Mouse (Mus musculus) E14TG2a.4 (cell line): ENCODE results near the gene Sh2d1b1.

Experiments used
- CTCF ChIP-seq: conservative IDR thresholded peaks from 2 replicates; pipeline ENCODE4 v1.5.1; 2014; ENCODE audit warnings: low read length
- NANOG ChIP-seq: IDR thresholded peaks from 2 replicates; pipeline ENCODE4 v1.6.1; 2014; ENCODE audit warnings: borderline replicate concordance, low read length, mixed read lengths
- POU5F1 ChIP-seq: IDR thresholded peaks from 2 replicates; pipeline ENCODE4 v1.6.1; 2014; ENCODE audit warnings: low read length, borderline replicate concordance

- TF ChIP-seq CTCF (no peak), NANOG (no peak), POU5F1 (no peak)
Measured at GRCm38 (mm10) chr1:170322046-170322445, 44.9 kb downstream of the Sh2d1b1 start.
